Comparison of ENCODE assay signal across 14 mouse cellular contexts in the genomic region with DNA sequence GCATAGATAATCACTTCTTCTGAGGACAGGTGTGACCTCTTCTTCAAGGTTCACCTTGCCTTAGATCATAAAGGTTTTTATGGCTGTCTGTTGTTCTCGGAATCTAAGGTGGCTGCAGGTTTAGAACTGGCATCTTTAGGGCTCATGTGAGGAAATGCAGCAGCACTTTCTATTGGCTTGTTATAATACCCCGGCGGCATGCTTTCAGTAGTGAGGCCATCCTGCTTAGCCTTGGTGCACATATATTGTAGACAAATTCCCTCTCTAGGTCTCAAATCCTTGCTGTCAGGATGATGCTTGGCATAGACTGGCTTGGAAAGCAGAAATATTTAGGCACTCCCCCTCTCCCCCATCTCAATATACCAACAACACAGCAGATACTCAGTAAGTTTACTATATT. TPM values are rescaled to one million over a fixed set of nuclear protein-coding genes. Genes with fewer than 3 reads are reported as not detected.
DNase-seq lines count a peak whose midpoint lies in the region; ATAC-seq and TF ChIP-seq lines count a peak whose summit lies in the region.
"Had no signal": no experiment of that assay in that cellular context is flagged by ENCODE, and none has a peak within 500 bp of the region (broad histone marks: within the 10 kb centered on the region; RNA-seq: fewer than 3 reads in every experiment).

No protein-coding gene starts in this region.

- WGBS in heart, embryonic 11.5 days (ENCODE audit: insufficient replicate concordance) = 86% methylated on average over 3 of the region's 3 CpGs
- WGBS in limb, embryonic 15.5 days = 93% methylated on average over 3 of the region's 3 CpGs

- H3K4me1 ChIP-seq in heart, embryonic 11.5 days (ENCODE audit: control insufficient read depth, insufficient read depth, low read length) = peaks cover 14% of the 10 kb centered on the region
- H3K4me1 ChIP-seq in limb, embryonic 15.5 days = peaks cover 10% of the 10 kb centered on the region; the same call in 1 of the 2 replicates

- no peak overlapping the region; the same call in 1 of the 2 replicates for H3K4me2 ChIP-seq in heart, embryonic 11.5 days
- no peak overlapping the region for H3K4me2 ChIP-seq in limb, embryonic 15.5 days

- H3K36me3 ChIP-seq in heart, embryonic 11.5 days (ENCODE audit: control insufficient read depth, insufficient read depth, low read length) = no peaks in the 10 kb centered on the region
- H3K36me3 ChIP-seq in limb, embryonic 15.5 days = peaks cover 2% of the 10 kb centered on the region; the same call in 1 of the 2 replicates
- H3K36me3 ChIP-seq: lung, embryonic 15.5 days had no signal

- no peak for DNase-seq in heart, adult 18-20 months
- no peak for DNase-seq in layer of hippocampus, adult 2 months (ENCODE audit: low spot score in 2 of 2)
- DNase-seq in layer of hippocampus, postnatal 25 days (ENCODE audit: extremely low spot score in 1 of 2, low spot score in 1 of 2) = no peak
- peak; percentile 66 for DNase-seq in ZHBTc4 (ENCODE audit: low read depth, low spot score)
- DNase-seq in urinary bladder, postnatal 36 days (ENCODE audit: low spot score in 2 of 2) = no peak
- no peak for DNase-seq in right cerebral cortex, postnatal 4 days

- no peak overlapping the region for H3K9ac ChIP-seq in heart, embryonic 11.5 days (ENCODE audit: low read depth, low read length)
- no peak overlapping the region for H3K9ac ChIP-seq in limb, embryonic 15.5 days
- H3K9ac ChIP-seq: forebrain, embryonic 13.5 days; lung, embryonic 15.5 days; neural tube, embryonic 13.5 days had no signal

- 0 out of 2 replicates have a peak overlapping the region, but pooled peaks have one; percentile 24 for H3K27ac ChIP-seq in heart, embryonic 11.5 days (ENCODE audit: low read depth, low read length)
- H3K27ac ChIP-seq in layer of hippocampus, adult 2 months = peak overlapping the region; percentile 96
- H3K27ac ChIP-seq in limb, embryonic 15.5 days = no peak overlapping the region
- H3K27ac ChIP-seq: lung, embryonic 15.5 days; neural tube, embryonic 13.5 days had no signal

- no peak for ATAC-seq in heart, embryonic 11.5 days (replicated peaks; ENCODE audit: insufficient number of reproducible peaks, low FRiP score, low TSS enrichment)
- ATAC-seq in limb, embryonic 15.5 days (ENCODE audit: insufficient number of reproducible peaks, low FRiP score, low TSS enrichment, low read depth) = no peak

- no peak for TF ChIP-seq CTCF in layer of hippocampus, adult 2 months (conservative IDR thresholded peaks at IDR 0.05)

- H3K4me3 ChIP-seq in heart, embryonic 11.5 days (ENCODE audit: low read depth, low read length) = no peak overlapping the region
- H3K4me3 ChIP-seq in layer of hippocampus, adult 2 months = no peak overlapping the region
- H3K4me3 ChIP-seq in limb, embryonic 15.5 days = peak overlapping the region; percentile 96; the same call in 1 of the 2 replicates

- no peaks in the 10 kb centered on the region for H3K9me3 ChIP-seq in heart, embryonic 11.5 days (replicated peaks; ENCODE audit: control insufficient read depth, low read length)
- H3K9me3 ChIP-seq in limb, embryonic 15.5 days = no peaks in the 10 kb centered on the region
- H3K9me3 ChIP-seq: forebrain, embryonic 13.5 days; lung, embryonic 15.5 days; neural tube, embryonic 13.5 days had no signal

- no peaks in the 10 kb centered on the region for H3K27me3 ChIP-seq in heart, embryonic 11.5 days (ENCODE audit: control insufficient read depth, insufficient read depth, low read length)
- H3K27me3 ChIP-seq in limb, embryonic 15.5 days = no peaks in the 10 kb centered on the region
- H3K27me3 ChIP-seq: forebrain, embryonic 13.5 days; lung, embryonic 15.5 days; neural tube, embryonic 13.5 days had no signal

RNA-seq across cellular contexts. Expression of a gene that starts 0.8 kb away (rescaled TPM):
- 5.9 and 6.2 TPM in 2 replicates for polyA plus RNA-seq in heart, embryonic 11.5 days (2014; fragmentation: Nextera tagmentation; extraction: Ambion mirVana)
- 1 to 10 TPM; 7.3 to 9.1 TPM for total RNA-seq in heart, adult 18-20 months (2021)
- 10 to 100 TPM; 19.0 to 22.8 TPM for total RNA-seq in layer of hippocampus, adult 2 months (2021)
- 10 to 100 TPM; 14.4 to 20.3 TPM for total RNA-seq in layer of hippocampus, postnatal 25 days (2021)
- polyA plus RNA-seq in limb, embryonic 15.5 days (2015; fragmentation: Nextera tagmentation; extraction: Ambion mirVana) = 4.6 TPM in 2 replicates

RNA-seq across cellular contexts. Expression of a gene that starts 3.5 kb away (rescaled TPM):
- 50.9 and 62.4 TPM in 2 replicates for polyA plus RNA-seq in heart, embryonic 11.5 days (2014; fragmentation: Nextera tagmentation; extraction: Ambion mirVana)
- 100 to 1,000 TPM; 322 to 355 TPM for total RNA-seq in heart, adult 18-20 months (2021)
- total RNA-seq in layer of hippocampus, adult 2 months (2021) = under 1 TPM; 0.27 to 0.28 TPM
- total RNA-seq in layer of hippocampus, postnatal 25 days (2021) = under 1 TPM; 0.23 to 0.34 TPM
- polyA plus RNA-seq in limb, embryonic 15.5 days (2015; fragmentation: Nextera tagmentation; extraction: Ambion mirVana) = 1.7 and 6.6 TPM in 2 replicates
- total RNA-seq: common myeloid progenitor, adult 5-6 weeks had no signal
- polyA plus RNA-seq: C2C12; erythroblast, embryonic 14.5 days had no signal

Comparison
In these comparisons a context has a peak if more than half of its experiments do, and no peak if none do; other contexts are left out.
1. RNA of a gene that starts 3.5 kb away (total RNA-seq): 322 to 355 TPM in heart, adult 18-20 months; 0.23 to 0.34 TPM in layer of hippocampus, postnatal 25 days and 0.27 to 0.28 TPM in layer of hippocampus, adult 2 months; every median in the first group is over 100 times any median in the second.